Mouse (Mus musculus) CH12.LX (cell line): ENCODE measurements at regions not wholly inside any gene's neighbourhood (a gene's known extent, or its start where the extent isn't known, plus 50 kb on each side); places are given as distances from the start of the nearest gene placed in this dataset.
A peak's percentile ranks its signal among the peaks of the same experiment; 100 is the strongest.

ENCODE experiments used
- DNase-seq: peaks from one replicate; pipeline ENCODE4 v3.0.0-alpha.2; 2013; ENCODE audit errors: extremely low read depth
- H3K27ac ChIP-seq: 2 replicates; pipeline ENCODE4 v1.5.1; 2012; ENCODE audit warnings: low read depth, mild to moderate bottlenecking, control low read depth, moderate library complexity; ENCODE audit not compliant: insufficient read depth
- H3K27me3 ChIP-seq: replicated peaks from 2 replicates; pipeline ENCODE3; 2012; ENCODE audit warnings: inconsistent platforms
- H3K36me3 ChIP-seq, 2 experiments: replicated peaks in 1 of 2; 2 replicates each; pipeline versions ENCODE3 to v1.6.1; 2012; ENCODE audit warnings: inconsistent platforms in 1 of 2, low read length in 1 of 2, mild to moderate bottlenecking in 1 of 2, mixed read lengths in 1 of 2, moderate library complexity in 1 of 2; ENCODE audit not compliant: control insufficient read depth in 1 of 2, insufficient read depth in 1 of 2
- H3K4me1 ChIP-seq, 2 experiments: 2 replicates each; pipeline ENCODE4 v1.6.1; 2012; ENCODE audit warnings: inconsistent platforms in 1 of 2, moderate library complexity in 1 of 2; ENCODE audit not compliant: insufficient read depth in 2 of 2, control insufficient read depth in 1 of 2
- H3K4me2 ChIP-seq: 2 replicates; pipeline ENCODE4 v1.6.1; 2012; ENCODE audit warnings: low read depth, mild to moderate bottlenecking, control low read depth; ENCODE audit not compliant: poor library complexity, insufficient read depth, severe bottlenecking
- H3K4me3 ChIP-seq, 3 experiments: fragments of 150-350 bp in 1 of 3; sonication (generic) in 1 of 3; replicated peaks in 1 of 3; 2 replicates each; pipeline versions ENCODE3 to v1.5.1; 2011 to 2012; ENCODE audit warnings: low read depth in 2 of 3, low read length in 2 of 3, mild to moderate bottlenecking in 2 of 3, moderate library complexity in 2 of 3, control low read depth in 1 of 3, improper control_type of control experiment in 1 of 3, inconsistent platforms in 1 of 3, mixed read lengths in 1 of 3; ENCODE audit not compliant: poor library complexity in 1 of 3
- H3K79me2 ChIP-seq: replicated peaks from 2 replicates; pipeline ENCODE4 v1.6.1; 2012; ENCODE audit warnings: mild to moderate bottlenecking, moderate library complexity; ENCODE audit not compliant: control insufficient read depth, poor library complexity, insufficient read depth, severe bottlenecking; ENCODE audit errors: extremely low read depth
- H3K9ac ChIP-seq: 2 replicates; pipeline ENCODE4 v1.6.1; 2012; ENCODE audit warnings: low read depth, mild to moderate bottlenecking, control low read depth, moderate library complexity; ENCODE audit not compliant: insufficient read depth
- H3K9me3 ChIP-seq: replicated peaks from 2 replicates; pipeline ENCODE3; 2012; ENCODE audit warnings: low read length, inconsistent platforms, mixed read lengths
- CHD2 ChIP-seq: IDR thresholded peaks from 2 replicates; pipeline ENCODE4 v1.6.1; 2011; ENCODE audit warnings: low read length, improper control_type of control experiment
- E2F4 ChIP-seq: IDR thresholded peaks from 2 replicates; pipeline ENCODE4 v1.6.1; 2011; ENCODE audit warnings: low read depth, low read length, improper control_type of control experiment; ENCODE audit not compliant: insufficient replicate concordance
- HCFC1 ChIP-seq: IDR thresholded peaks from 2 replicates; pipeline ENCODE4 v1.6.1; 2012; ENCODE audit warnings: low read depth, mild to moderate bottlenecking, inconsistent platforms, low read length, improper control_type of control experiment
- JUN ChIP-seq: IDR thresholded peaks from 2 replicates; pipeline ENCODE4 v1.6.1; 2011; ENCODE audit warnings: low read depth, mild to moderate bottlenecking, low read length, improper control_type of control experiment, moderate library complexity; ENCODE audit not compliant: insufficient read depth
- JUND ChIP-seq: conservative IDR thresholded peaks from 2 replicates; pipeline ENCODE4 v1.6.1; 2011; ENCODE audit warnings: low read depth, low read length, improper control_type of control experiment
- KAT2A ChIP-seq: IDR thresholded peaks from 2 replicates; pipeline ENCODE4 v1.6.1; 2012; ENCODE audit warnings: low read length, improper control_type of control experiment, inconsistent platforms; ENCODE audit not compliant: insufficient replicate concordance
- MAX ChIP-seq: IDR thresholded peaks from 2 replicates; pipeline ENCODE4 v1.6.1; 2011; ENCODE audit warnings: low read length, improper control_type of control experiment
- NELFE ChIP-seq: IDR thresholded peaks from 2 replicates; pipeline ENCODE4 v1.6.1; 2011; ENCODE audit warnings: low read depth, low read length, improper control_type of control experiment
- POLR2AphosphoS2 ChIP-seq: IDR thresholded peaks from 2 replicates; pipeline ENCODE4 v1.6.1; 2011; ENCODE audit warnings: low read depth, low read length, improper control_type of control experiment
- RAD21 ChIP-seq: IDR thresholded peaks from 2 replicates; pipeline ENCODE4 v1.6.1; 2011; ENCODE audit warnings: low read depth, mild to moderate bottlenecking, low read length, improper control_type of control experiment, moderate library complexity
- SMC3 ChIP-seq: IDR thresholded peaks from 2 replicates; pipeline ENCODE4 v1.6.1; 2011; ENCODE audit warnings: low read depth, low read length, improper control_type of control experiment
- TBP ChIP-seq: conservative IDR thresholded peaks from 2 replicates; pipeline ENCODE4 v1.6.1; 2011; ENCODE audit warnings: low read depth, low read length, improper control_type of control experiment
- UBTF ChIP-seq: IDR thresholded peaks from 2 replicates; pipeline ENCODE4 v1.6.1; 2012; ENCODE audit warnings: low read depth, mild to moderate bottlenecking, inconsistent platforms, low read length, improper control_type of control experiment, moderate library complexity
- USF2 ChIP-seq: conservative IDR thresholded peaks from 2 replicates; pipeline ENCODE4 v1.6.1; 2011; ENCODE audit warnings: low read depth, low read length, improper control_type of control experiment
- ZKSCAN1 ChIP-seq: IDR thresholded peaks from 2 replicates; pipeline ENCODE4 v1.6.1; 2012; ENCODE audit warnings: low read depth, inconsistent platforms, low read length, improper control_type of control experiment, borderline replicate concordance
- dilution Hi-C: fragments of 300-500 bp; cut with MboI; formaldehyde crosslinking; loops from 2 replicates; pipeline ENCODE4 v1.14.3; 2020; ENCODE audit warnings: low sequenced_read_pairs; ENCODE audit not compliant: extremely low pct_unique_long_range_greater_than_20kb, extremely low pct_ligation_motif_present
- in situ Hi-C: fragments of 300-500 bp; cut with MboI; formaldehyde crosslinking; loops from 3 replicates; pipeline ENCODE4 v1.14.3; 2019; ENCODE audit warnings: low sequenced_read_pairs, low pct_ligation_motif_present, low pct_unique_long_range_greater_than_20kb, mixed read lengths

GRCm38 (mm10) chr6:29002141-29002540, 57.9 kb upstream of the Lep start:
- Histone ChIP-seq H3K4me1 (peaks cover 4 to 8% of the 10 kb centered on the region in 2 experiments; a peak in 3 of 4 replicates), H3K27me3 (no peaks in the 10 kb centered on the region), H3K4me3 (no peak overlapping the region), H3K27ac (no peak overlapping the region), H3K36me3 (no peaks in the 10 kb centered on the region), H3K4me2 (peak overlapping the region; percentile 16; the same call in 1 of the 2 replicates), H3K79me2 (no peaks in the 10 kb centered on the region)
- DNase-seq: no peak
- TF ChIP-seq UBTF (no peak), MAX (no peak), USF2 (no peak)
- TF ChIP-seq, all 38 proteins: peak for 0
- in situ Hi-C loops (loop anchor here (25.0 kb wide), 2 partner anchors 440 to 590 kb away; partner anchors contain the start of gene Arf5), dilution Hi-C loops (no loop called here)
- no peaks in the 10 kb centered on the region for H3K9me3 ChIP-seq
- H3K9ac ChIP-seq: no peak overlapping the region

- no peaks in the 10 kb centered on the region for H3K27me3 ChIP-seq
- no peaks in the 10 kb centered on the region for H3K9me3 ChIP-seq
- dilution Hi-C loops: no loop called here
- no peaks in the 10 kb centered on the region for H3K36me3 ChIP-seq
- no peak overlapping the region for H3K4me3 ChIP-seq
- H3K4me2 ChIP-seq: peak overlapping the region; percentile 16; the same call in 1 of the 2 replicates
- H3K9ac ChIP-seq: no peak overlapping the region
- no peak for TF ChIP-seq CHD2
- TF ChIP-seq POLR2AphosphoS2: no peak
- no peak for TF ChIP-seq HCFC1
- TF ChIP-seq RAD21: no peak
- TF ChIP-seq, all 38 proteins: peak for 0
- H3K4me1 ChIP-seq: peaks cover 4 to 8% of the 10 kb centered on the region in 2 experiments; a peak in 3 of 4 replicates
- in situ Hi-C loops: loop anchor here (25.0 kb wide), 2 partner anchors 441 to 591 kb away; partner anchors contain the start of gene Arf5
- H3K79me2 ChIP-seq: no peaks in the 10 kb centered on the region
- DNase-seq: peak; percentile 20
- no peak overlapping the region for H3K27ac ChIP-seq
Measured at GRCm38 (mm10) chr6:29002811-29003210, 57.2 kb upstream of the Lep start.

GRCm38 (mm10) chr6:29005803-29006202, 54.2 kb upstream of the Lep start:
- Histone ChIP-seq H3K27ac (no peak overlapping the region), H3K79me2 (no peaks in the 10 kb centered on the region)
- in situ Hi-C loops: loop anchor here (25.0 kb wide), 2 partner anchors 444 to 594 kb away; partner anchors contain the start of gene Arf5

More at GRCm38 (mm10) chr6:29005803-29006202, 54.2 kb upstream of the Lep start:
- DNase-seq: no peak
- dilution Hi-C loops: no loop called here
- Histone ChIP-seq H3K4me3 (no peak overlapping the region), H3K36me3 (no peaks in the 10 kb centered on the region), H3K4me1 (peaks cover 4% of the 10 kb centered on the region in 2 experiments; a peak in 2 of 4 replicates), H3K27me3 (no peaks in the 10 kb centered on the region), H3K9me3 (no peaks in the 10 kb centered on the region), H3K9ac (no peak overlapping the region), H3K4me2 (no peak overlapping the region)
- TF ChIP-seq JUND: no peak
- no peak for TF ChIP-seq E2F4
- no peak for TF ChIP-seq NELFE
- no peak for TF ChIP-seq USF2
- TF ChIP-seq TBP: no peak
- TF ChIP-seq KAT2A: no peak
- no peak for TF ChIP-seq JUN
- no peak for TF ChIP-seq MAX
- no peak for TF ChIP-seq SMC3
- no peak for TF ChIP-seq ZKSCAN1
